Mouse (Mus musculus): ENCODE results near the gene Gins2.

The Gins2 gene

DNA sequence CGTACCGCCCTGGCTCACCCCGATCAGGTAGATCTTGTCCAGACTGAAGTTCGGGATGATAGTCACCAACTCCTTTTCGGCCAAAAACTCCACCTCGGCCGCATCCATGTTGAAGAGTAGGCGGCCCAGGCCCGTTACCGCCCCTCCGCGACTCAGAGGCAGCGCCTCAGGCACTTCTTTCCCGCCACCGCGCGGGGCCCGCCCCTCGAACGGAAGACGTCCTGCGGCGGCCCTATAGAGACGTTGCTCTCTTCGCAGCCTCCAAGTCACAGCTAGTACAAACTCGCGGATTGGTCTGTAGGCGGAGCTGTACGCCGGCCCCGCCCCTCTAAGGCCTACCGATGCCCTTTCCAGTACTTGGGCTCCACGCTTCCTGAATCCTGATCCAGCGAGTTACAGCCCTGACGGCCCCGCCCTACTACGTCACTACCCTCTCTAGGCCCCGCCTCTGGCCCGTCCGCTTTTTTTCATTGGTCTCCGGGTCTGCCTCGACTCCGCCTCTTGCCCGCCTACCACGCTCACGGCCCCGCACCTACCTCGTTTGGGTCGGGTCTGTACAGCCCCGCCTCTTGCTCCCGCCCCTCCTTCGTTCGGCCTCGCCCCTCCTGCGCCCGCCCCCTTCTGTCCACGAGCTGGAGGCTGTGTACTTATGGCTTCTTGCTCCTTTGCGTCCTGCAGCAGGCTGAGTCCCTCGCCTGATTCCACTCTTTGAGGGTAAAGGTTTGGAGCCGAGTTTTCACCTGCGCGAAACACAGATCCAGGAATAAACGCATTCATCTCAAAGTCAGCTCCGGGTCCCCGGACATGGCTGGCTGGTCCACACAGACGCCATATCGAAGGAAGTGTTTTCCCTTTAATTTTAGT lies at the start of gene Gins2:
Gene Gins2, minus strand, starts transcription at position 397 of the 864 bp plus-strand sequence.
- peak; percentile 99 for DNase-seq (ENCODE audit: low read depth)

DNA sequence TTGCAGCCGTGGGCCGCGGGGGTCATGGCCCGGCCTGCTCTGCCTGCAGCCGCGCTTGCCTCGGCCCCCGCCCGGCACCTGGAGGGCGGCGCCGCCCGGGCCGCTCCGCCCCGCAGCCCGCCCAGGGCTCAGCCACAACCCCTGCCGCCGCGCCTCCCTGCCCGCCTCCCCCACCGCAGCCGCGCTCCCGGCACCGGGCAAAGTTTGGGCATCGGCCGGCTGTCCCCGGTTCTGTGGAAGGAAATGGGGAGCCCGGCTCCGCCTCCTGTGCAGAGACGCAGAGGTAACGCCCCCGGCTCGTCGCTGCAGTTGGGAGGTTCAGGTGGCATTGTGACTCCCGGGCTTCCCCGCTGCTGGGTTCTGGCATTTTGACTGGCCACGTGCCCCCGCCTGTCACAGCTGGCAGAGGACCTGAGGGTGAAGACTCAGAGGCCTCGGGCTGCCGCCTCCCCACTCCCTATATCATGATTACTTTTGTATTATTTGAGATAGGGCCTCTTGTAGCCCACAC lies 45.3 kb upstream of the Gins2 start:
- DNase-seq (ENCODE audit: low read depth) = peak; percentile 28

DNA sequence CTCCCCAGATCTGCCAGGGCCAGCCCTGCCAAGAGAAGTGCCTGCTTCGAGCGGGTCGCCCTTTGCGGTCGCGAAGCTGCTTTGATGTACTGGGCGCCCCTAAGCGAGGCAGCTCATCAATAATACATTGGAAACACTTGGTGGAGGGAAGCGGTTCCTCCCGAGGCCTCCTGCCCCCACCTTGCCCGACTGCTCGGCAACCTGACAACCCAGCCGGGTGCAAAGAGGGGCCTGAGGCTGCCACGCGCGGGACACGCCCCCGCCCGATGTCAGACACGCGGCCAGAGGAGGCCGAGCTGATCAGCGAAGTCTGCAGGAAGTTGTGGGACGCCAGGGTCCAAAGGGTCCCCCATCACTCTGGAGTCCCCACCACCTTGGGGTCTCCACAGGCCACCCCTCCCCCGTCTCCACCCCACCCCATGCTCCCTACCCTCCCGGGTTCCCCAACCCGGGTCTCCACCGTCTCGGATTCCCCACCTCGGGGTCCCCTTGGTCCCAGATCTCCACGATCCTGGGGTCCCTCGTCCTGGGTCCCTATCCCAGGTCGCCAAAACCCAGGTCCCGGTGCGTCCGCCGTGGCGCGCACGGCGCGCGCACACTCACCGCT lies 44.7 kb upstream of the Gins2 start:
- DNase-seq (ENCODE audit: low read depth) = no peak

DNA sequence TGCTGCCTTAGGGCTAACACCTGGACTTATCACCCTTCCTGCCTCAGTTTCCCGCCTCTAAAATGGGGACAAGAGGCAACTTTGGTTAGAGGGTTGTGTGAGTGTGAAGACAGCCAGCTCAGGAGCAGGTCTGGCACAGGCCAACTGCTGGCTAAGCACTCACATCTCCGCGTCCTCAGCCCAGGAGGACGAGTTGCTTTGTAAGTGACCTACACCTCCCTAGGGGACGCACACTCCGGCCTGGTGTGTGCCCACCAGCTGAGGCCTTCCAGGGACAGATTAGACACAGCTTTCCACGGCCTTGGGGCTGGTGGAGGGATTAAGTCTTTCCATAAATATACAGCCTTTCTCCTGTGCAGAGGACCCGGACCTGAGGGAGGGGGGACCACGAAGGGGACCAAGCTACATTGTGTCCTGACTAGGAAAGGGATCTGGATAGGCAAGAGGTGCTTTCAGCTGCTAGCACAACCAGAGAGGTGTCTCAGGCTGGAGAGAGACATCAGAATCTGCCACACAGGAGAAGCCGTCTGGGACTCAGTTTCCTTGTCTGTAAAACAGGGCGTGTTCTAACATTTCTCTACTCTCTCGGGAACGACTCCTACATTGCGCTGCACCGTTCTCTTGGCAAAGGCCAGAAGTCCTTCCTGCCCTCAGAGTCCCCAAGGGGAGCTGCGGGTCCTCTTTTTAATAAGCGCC lies 44.0 kb upstream of the Gins2 start:
- no peak for DNase-seq (ENCODE audit: low read depth)

DNA sequence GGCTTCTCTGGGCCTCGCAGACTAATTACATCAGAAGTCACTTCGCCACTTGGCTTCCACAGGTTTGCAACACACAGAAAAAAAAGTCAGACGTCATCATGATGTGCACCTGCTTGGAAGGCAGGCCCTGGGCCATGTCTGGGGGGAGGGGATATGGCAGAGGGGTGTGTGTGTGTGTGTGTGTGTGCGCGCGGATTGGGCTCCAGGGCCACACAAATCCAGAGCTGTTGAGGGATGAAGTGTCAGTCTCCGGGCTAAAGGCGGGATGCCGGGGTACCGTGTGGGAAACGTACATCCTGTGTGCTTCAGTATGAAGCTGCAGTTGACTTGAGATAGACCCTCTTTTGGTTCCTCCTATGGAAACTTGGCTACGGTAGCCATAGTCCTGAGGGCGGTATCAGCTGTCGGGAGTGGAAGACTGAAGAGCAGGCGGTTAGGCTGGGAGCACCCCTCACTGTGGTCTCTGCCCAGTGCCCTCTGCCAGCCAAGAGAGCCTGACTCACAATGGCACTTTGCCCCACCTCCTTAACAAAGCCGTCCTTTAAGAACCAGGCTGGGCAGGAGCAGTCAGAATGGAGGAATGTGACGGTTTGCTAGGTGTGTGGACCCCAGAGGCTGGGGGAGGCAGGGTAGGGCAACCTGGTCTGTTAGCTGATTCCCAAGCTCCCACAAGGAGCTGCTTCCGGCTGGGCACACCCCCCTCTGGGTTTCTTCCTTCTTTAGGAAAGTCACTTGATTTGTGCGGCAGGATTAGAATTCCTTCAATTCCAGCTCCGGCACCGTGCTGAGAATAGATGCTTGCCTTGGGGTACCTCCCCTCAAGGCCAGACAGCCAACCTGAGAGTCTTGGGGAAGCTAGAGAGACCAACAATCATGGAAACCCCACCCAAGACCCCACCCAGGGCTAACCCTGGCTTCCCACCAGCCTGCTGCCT lies 42.6 kb upstream of the Gins2 start:
- peak; percentile 45 for DNase-seq (ENCODE audit: low read depth)

DNA sequence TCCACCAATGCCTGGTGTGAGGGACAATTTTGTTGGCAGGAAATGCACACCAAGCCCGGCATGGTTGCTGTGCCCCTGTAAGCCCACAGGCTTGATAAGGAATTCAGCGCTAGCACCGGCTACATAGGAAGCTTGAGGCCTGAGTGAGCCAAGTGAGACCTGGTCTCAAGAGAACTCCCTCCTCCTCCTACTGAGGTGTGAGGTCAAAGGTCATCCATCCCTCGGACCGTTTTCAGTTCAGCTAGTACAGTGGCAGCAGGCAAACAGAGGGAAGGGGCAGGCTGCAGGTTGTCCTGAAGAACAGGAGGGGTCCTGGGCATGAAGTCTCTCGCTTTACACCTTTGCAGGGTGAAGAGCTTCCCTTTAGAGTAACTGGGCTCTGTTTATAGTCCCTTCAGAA lies 41.7 kb upstream of the Gins2 start:
- DNase-seq (ENCODE audit: low read depth) = no peak

DNA sequence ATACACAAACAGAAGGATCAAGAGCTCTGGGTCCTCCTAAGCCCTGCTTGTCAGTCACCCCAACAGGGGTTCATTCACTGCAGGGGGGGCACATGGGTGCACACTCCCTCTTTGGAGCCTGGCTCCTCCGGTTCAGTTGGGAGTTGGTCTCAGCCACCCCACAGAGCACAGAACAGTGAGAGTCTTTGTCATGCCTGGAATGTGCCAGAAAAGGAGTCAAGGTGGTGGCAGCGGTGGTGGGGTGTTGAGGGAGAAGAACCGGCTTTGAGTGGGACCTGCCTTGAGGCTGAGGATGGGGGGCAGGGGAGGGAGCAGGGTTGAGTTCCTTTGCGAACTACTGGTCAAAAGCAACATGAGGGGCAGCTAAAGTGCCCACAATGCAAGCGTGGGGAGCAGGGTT lies 40.9 kb upstream of the Gins2 start:
- no peak for DNase-seq (ENCODE audit: low read depth)

DNA sequence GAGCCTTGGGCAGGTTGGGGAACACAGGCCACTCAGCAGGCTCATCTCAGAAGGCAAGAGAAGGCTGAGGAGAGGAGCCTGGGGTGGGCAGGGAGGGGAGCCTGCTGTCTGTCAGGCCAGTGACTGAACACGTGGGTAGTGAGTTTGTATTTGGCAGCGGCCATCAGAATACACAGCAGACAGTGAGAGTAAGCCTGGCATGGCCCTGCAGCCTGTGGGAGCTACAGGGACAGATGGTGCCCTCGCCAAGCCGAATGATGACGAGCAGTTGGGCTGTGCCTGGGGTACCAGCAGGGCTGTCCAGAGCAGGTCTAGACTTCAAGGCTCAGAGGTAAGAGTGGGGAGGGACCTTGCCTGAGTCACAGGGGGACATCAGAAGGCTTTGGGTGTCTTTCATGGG lies 38.2 kb upstream of the Gins2 start:
- no peak for DNase-seq (ENCODE audit: low read depth)

DNA sequence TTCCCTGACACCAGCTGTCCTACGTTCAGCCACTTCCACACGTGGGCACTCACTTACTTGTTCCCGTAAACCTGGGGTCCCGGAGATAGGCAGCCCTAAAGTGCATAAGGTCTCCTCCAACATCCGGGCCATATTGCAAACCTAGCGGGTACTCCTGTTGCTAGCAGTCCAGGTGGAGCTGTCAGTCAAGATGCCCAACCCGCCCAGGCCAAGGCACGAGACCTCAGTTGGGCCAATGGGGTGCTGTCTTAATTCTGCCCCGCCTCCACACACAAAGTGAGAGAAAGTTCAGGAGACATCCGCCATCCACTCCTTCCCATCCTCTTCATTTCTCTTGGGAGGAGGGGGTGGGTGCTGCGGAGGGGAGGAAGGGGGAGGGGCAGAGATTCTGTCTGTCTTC lies 37.4 kb upstream of the Gins2 start:
- DNase-seq (ENCODE audit: low read depth) = no peak

DNA sequence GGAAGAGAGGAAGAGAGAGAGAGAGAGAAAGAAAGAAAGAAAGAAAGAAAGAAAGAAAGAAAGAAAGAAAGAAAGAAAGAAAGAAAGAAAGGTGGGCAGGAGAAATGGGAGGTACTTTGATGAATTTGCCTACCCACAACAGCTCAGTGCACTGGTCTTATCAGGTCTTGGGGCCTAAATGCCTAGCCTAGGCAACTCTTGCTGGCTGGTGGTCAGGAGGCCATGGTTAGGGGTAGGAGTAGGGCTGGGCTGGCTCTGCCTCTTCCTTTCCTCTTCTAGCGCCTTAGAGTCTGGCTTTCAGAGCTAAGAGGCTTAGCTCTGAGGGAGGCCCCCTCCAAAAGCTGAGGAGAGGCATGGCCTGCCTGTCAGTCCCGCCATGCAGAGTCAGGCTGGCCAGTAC lies 34.5 kb upstream of the Gins2 start:
- no peak for DNase-seq (ENCODE audit: low read depth)

DNA sequence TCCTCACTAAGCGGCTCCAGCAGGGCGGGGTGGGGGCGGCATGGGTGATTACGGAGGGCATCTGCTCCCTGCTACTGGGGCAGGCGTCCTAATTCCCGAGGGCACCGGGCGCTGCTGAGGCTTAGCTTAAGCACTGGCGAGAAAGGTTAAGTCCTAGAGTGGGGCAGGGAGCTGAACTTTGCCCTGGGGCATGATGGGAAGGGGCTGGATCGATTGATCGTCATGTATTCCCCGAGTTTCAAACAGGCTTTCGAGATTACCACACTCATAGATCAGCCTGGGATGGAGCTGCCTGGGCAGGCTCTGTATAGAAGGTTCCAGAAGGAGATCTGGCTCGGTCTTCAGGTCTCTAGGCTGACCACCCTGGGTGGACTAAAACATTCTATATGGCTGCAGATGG lies 33.1 kb upstream of the Gins2 start:
- no peak for DNase-seq (ENCODE audit: low read depth)

DNA sequence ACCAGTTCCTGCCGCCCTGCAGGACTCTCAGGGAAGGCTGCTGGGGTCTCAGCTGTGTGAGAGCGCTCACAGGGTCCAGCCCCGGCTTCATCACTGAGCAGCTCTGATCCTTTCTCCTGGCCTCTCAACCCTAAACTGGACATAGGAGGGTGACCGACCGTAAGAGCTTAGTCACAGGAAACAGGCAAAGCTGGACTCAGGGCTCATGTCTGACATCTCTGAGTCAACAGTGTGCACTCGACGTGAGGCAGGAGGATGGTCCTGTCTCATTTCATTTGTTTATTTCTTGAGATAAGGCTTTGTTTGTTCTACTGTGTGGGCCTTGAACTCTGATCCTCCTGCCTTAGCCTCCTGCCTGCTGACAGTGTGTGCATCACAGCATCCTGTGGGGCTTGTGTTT lies 31.3 kb upstream of the Gins2 start:
- DNase-seq (ENCODE audit: low read depth) = no peak

DNA sequence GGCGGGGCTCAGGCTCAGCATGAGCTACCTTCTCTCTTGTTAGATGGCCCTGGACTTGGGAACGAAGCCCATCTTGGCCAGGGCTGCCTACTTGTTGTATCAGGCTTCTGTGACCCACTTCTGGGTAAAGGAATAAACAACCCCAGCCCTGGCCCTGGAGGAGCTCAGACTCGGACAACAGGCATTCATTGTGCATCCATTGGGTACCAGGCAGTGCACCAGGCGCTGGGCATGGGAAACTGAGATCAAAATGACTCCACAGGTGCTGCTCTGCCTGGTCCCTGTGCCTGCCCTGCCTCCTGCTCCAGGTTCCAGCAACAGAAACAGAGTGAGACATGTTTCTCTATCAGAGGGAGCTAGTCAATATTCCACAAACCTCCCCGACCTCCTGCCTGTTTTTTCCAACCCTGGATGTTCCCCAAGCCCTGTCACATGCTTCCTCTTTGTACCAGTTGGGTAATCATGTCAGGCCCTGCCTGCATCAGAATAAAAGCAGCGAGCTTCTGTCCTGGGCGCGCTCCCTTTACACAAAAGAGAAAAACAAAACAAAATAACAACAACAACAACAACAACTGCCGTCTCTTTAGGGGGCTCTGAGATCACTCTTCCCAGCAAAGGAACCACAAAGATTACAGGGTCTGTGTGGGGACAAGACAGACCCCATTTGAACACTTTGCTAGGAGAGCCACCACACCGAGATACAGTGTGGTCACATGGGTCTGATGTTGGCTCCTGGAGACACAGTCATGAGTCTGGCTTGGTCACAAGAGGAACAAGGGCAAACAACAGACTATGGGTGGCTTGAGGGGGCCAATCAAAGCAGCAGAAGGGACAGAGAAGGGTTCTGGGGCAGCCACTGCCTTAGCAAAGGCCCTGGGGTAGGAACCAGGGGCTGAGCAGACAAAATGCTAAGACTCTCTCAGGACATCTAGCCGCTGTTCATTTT lies 30.4 kb upstream of the Gins2 start:
- DNase-seq (ENCODE audit: low read depth) = no peak

DNA sequence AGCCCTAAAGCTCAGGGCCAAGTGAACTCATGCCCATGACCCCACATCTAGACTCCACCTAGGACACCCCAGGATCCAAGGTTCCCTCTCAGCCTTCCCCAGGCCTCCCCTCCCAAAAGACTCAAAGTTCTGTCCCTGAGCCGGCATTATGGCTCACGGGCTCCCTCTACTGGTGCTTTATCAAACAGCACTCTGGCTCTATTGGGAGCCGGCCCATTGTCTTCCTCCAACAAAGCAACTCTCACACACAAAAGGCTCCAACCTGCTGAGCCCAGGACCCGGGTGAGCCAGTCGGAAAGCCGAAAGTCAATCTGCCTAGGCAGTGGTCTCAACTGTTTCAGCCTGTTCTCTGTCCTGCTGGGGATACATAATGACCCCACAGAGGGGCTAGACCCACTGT lies 29.0 kb upstream of the Gins2 start:
- DNase-seq (ENCODE audit: low read depth) = peak; percentile 82

DNA sequence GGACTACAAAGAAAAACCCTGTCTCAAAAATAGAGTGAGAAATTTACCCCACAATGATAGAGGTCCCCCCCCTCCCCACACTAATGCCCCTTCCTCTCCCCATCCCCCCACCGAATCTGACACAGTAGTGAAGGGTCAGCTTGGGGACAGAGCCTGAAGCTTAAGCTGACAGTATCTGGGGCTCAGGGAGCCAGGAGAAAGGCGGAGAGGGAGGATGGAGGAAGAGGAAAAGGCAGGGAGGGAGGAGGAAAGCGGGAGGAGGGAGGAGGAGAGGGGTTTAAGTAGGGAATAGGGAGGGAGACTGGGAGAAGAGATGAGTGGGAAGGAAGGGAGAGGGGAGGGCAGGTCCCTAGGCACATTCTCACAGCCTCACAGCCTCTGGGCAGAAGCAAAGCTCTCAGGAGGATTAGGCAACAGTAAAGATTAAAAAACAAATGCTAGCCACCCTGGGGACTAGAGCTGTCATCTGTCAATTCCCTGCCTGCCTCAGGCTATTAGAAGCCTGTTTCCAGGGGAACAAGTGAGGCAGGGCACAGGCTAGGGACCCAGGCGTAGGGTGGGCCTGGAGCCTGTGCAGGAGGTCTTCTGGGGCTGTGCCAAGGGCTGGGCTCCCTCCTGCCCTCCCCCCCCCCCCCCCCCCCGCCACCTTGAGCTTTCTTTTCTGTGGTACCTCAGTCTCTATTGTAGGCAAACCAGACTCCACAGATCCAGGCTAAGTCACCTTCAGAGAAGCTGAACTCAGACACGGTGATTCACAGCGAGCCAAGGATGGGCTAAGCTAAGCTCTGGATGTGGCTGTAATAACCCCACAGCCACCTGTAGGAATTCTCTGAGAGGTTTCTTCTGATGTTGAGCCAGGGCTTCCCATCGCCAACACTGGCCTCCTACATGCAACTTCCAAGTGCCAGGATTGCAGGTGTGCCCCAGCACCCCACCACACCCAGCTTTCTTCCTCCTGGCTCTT lies 27.8 kb upstream of the Gins2 start:
- peak; percentile 55 for DNase-seq (ENCODE audit: low read depth)

DNA sequence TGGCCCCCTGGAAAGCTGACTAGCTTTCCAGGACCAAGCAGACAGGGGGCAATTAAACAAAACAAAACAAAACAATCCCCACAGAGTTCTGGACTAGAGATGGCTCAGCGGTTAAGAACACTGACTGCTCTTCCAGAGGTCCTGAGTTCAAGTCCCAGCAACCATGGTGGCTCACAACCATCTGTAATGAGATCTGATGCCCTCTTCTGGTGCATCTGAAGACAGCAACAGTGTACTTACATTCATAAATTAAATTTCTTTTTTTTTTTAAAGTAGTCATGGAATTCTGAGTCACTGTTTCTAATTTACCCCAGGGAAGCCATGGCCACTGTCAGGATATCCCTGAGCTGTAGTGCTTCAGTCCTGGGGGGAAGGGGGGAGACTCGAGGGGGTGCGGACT lies 25.4 kb upstream of the Gins2 start:
- no peak for DNase-seq (ENCODE audit: low read depth)

DNA sequence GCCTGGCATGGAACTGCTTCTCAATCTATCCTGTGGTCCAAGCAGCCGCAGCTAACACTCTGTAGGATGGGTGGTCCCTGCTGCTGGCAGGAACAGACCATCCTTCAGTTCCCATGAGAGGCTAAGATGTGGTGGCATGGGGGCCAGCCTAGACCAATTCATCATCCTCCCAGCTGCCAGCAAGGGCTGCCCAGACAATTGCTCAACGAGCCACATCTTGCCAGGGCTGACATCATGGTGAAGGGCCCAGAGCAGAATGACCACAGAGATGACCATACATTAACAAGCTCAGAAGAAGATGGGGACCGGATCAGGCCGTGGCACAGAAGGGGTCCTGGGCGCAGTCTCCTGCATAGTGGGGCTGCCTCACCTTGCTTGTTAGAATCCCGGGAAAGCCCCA lies 21.7 kb upstream of the Gins2 start:
- DNase-seq (ENCODE audit: low read depth) = no peak

DNA sequence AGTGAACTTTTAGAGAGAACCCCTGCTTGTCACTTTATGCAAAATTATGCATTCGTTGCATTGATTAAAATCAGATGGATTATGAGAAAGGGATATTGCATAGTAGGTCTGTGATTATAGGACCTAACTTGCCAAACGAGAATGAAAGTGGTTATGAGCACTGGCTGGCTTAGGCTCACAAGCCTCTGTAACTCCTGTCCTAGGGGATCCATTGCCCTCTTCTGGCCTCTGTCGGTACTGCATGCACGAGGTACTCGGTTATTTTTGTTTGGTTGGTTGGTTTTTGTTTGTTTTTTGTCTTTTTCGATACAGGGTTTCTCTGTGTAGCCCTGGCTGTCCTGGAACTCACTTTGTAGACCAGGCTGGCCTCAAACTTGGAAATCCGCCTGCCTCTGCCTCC lies 18.8 kb upstream of the Gins2 start:
- peak; percentile 87 for DNase-seq (ENCODE audit: low read depth)

DNA sequence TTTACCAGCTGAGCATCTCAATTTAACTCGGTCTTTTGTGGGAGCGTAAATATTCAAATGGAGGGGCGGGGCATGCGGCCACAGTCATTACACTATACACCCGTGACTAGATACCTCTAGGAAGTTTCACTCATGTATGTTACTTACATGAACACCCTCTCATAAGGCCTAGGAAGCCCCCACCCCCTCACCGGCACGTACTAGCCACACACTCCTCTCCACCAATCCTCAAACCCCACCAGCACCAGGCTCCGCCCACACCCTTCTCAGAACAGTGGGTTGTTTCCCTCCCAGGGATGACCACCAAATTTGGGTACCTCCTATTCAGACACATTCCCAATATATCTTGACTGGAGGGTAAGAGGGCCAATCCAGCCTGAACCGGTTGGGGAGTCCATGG lies 18.4 kb upstream of the Gins2 start:
- peak; percentile 27 for DNase-seq (ENCODE audit: low read depth)

DNA sequence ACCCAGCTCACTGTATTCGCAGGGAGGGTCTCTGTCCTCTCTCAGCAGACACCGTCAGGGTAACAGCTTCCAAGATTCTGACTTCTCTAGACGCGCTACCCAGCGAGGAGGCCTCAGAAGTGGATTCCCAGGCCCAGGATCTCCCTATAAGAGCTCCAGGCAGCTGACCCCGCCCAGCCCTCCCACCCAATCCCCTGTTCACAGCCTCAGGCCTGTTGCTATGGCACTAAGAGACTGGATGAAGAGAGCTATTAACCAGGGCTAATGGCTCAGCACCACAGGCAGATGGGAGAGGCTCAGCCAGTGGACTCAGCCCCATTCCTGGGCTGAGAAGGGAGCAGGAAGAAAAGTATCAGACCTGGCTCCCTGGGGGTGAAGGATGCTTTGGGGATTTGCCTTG lies 13.6 kb upstream of the Gins2 start:
- no peak for DNase-seq (ENCODE audit: low read depth)

Measured in NIH3T3 (cell line).